Mouse (Mus musculus) neural tube, embryonic 14.5 days (tissue): ENCODE measurements at regions not wholly inside any gene's neighbourhood (a gene's known extent, or its start where the extent isn't known, plus 50 kb on each side); places are given as distances from the start of the nearest gene placed in this dataset.

Source experiments
- ATAC-seq: fragments of 200-750 bp; cut with Nextera tagmentation; 2 replicates; pipeline ENCODE4 v1.8.0; 2017; ENCODE audit warnings: low read depth, mild to moderate bottlenecking, moderate TSS enrichment, moderate library complexity
- H3K27ac ChIP-seq: fragments of 300-500 bp; sonication (generic); 2 replicates; pipeline ENCODE4 v1.5.1; 2014; ENCODE audit warnings: low read depth, mild to moderate bottlenecking, control low read depth, low read length, moderate library complexity, mixed read lengths
- H3K27me3 ChIP-seq: fragments of 300-500 bp; sonication (generic); 2 replicates; pipeline ENCODE4 v1.6.1; 2014; ENCODE audit warnings: low read length; ENCODE audit not compliant: control insufficient read depth, insufficient read depth
- H3K36me3 ChIP-seq: fragments of 300-500 bp; sonication (generic); 2 replicates; pipeline ENCODE4 v1.6.1; 2014; ENCODE audit warnings: low read length, mixed read lengths; ENCODE audit not compliant: control insufficient read depth, insufficient read depth
- H3K4me1 ChIP-seq: fragments of 300-500 bp; sonication (generic); 2 replicates; pipeline ENCODE4 v1.6.1; 2014; ENCODE audit warnings: low read length; ENCODE audit not compliant: control insufficient read depth, insufficient read depth
- H3K4me2 ChIP-seq: fragments of 300-500 bp; sonication (generic); 2 replicates; pipeline ENCODE4 v1.6.1; 2014; ENCODE audit warnings: mild to moderate bottlenecking, low read depth, low read length, control low read depth
- H3K4me3 ChIP-seq: fragments of 300-500 bp; sonication (generic); 2 replicates; pipeline ENCODE4 v1.5.1; 2014; ENCODE audit warnings: low read depth, low read length, control low read depth, mixed read lengths
- H3K9ac ChIP-seq: fragments of 300-500 bp; sonication (generic); replicated peaks from 2 replicates; pipeline ENCODE4 v1.6.1; 2014; ENCODE audit warnings: low read depth, mild to moderate bottlenecking, control low read depth, low read length, mixed read lengths
- H3K9me3 ChIP-seq: fragments of 300-500 bp; sonication (generic); 2 replicates; pipeline ENCODE4 v1.6.1; 2016; ENCODE audit warnings: low read length; ENCODE audit not compliant: control insufficient read depth
- WGBS: fragments of 180-500 bp; shearing (Covaris S2); extraction: QIAGEN DNeasy Blood & Tissue Kit; methylation state at CpG from one replicate; pipeline ENCODE4 v1.1.7; 2014; 5-methylcytosine and 5-hydroxymethylcytosine counted together

DNA sequence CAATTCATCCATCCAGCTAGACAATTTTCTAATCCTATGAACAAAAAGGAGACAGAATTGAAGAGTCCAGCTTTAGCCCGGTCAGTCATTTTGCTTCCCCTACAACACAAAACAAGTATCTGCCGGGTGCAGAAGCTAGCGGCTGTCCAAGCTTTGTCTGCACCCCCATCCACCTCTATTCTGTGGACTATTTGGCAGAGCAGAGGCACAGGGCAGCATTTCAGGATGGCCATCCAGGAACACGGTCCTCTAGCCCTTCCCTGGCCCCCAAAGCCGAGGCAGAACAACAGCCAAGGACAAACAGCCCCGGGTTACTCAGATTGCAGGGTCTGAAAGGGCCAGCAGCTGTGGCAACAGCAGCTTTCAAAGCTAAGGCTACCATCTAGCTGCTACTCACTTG, 358.6 kb downstream of the Sec23a start:
- no peaks in the 10 kb centered on the region for H3K36me3 ChIP-seq
- H3K4me2 ChIP-seq, result no peak overlapping the region
- no peak overlapping the region for H3K4me3 ChIP-seq
- no peaks in the 10 kb centered on the region for H3K27me3 ChIP-seq
- H3K4me1 ChIP-seq, result no peaks in the 10 kb centered on the region
- no peak overlapping the region for H3K27ac ChIP-seq
- 70% methylated on average over 6 of the region's 6 CpGs for WGBS
- no peak overlapping the region for H3K9ac ChIP-seq
- H3K9me3 ChIP-seq, result no peaks in the 10 kb centered on the region
- ATAC-seq, result no peak

DNA sequence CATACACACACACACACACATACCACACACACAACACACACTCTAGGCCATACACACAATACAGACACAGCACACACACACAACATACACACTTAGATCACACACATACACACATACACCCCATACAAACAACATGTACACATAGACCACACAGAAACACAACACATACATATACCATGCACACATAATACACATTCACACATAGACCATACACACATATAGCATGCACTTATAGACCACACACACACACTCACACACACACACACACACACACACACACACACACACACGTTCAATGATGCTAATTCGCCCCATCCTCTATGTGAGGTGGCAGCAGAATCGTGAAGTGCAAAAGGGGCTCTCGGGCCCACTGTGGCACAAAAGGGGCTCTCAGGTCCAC, 359.1 kb downstream of the Sec23a start:
- Histone ChIP-seq H3K36me3 (no peaks in the 10 kb centered on the region), H3K27me3 (no peaks in the 10 kb centered on the region), H3K9me3 (no peaks in the 10 kb centered on the region), H3K4me1 (no peaks in the 10 kb centered on the region), H3K4me2 (no peak overlapping the region), H3K4me3 (no peak overlapping the region), H3K9ac (no peak overlapping the region), H3K27ac (no peak overlapping the region)
- ATAC-seq, result no peak
- 91% methylated on average over 4 of the region's 4 CpGs for WGBS

- WGBS, result 8% methylated on average over 4 of the region's 4 CpGs
- Histone ChIP-seq H3K27ac (no peak overlapping the region), H3K36me3 (no peaks in the 10 kb centered on the region), H3K4me1 (no peaks in the 10 kb centered on the region), H3K27me3 (no peaks in the 10 kb centered on the region), H3K9ac (no peak overlapping the region), H3K9me3 (no peaks in the 10 kb centered on the region), H3K4me2 (no peak overlapping the region), H3K4me3 (no peak overlapping the region)
- ATAC-seq, result no peak
These were observed 363.5 kb downstream of the Sec23a start for GRCm38 (mm10) chr12:58648322-58648721.

DNA sequence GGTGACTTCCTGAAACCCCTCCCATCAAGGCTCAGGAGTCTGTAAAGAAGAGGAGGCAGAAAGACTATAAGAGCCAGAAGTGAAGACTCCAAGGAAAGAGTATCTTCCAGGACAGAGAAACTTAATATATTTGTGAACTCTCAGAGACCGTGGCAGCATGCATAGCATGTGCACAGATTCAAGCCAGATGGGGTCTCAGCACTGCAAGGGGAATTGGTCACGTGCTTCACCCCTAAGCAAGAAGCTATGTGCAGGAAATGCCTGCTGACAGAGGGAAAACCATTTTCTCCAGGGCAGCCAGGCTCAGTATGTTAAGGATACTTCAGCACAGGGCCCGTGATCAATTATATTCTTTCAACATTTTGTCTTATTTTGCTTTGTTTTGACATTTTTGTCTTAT, 368.0 kb downstream of the Sec23a start:
- H3K4me2 ChIP-seq, result no peak overlapping the region
- no peaks in the 10 kb centered on the region for H3K27me3 ChIP-seq
- no peaks in the 10 kb centered on the region for H3K4me1 ChIP-seq
- no peaks in the 10 kb centered on the region for H3K9me3 ChIP-seq
- peak; percentile 4; the same call in 1 of the 2 replicates for ATAC-seq
- no peak overlapping the region for H3K27ac ChIP-seq
- no peaks in the 10 kb centered on the region for H3K36me3 ChIP-seq
- 61% methylated on average over 3 of the region's 3 CpGs for WGBS
- no peak overlapping the region for H3K9ac ChIP-seq
- H3K4me3 ChIP-seq, result no peak overlapping the region

DNA sequence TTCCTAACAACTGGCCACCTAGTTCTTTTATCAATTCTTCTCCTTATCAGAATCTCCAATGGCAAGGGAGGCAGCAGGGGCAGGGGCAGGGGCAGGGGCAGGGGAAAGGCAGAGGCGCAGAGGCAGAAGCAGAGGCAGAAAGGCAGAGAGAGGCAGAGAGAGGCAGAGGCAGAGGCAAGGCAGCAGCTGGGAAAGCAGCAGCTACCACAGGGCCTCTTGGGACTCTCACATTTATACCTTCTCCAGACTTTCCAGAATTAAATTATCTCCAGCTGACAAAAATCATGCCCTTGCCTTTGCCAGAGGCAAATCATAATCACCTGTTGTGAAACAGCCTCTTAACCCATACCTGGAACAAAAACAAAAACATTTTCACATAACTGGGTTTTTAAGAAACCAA, 370.4 kb upstream of the Clec14a start:
- Histone ChIP-seq H3K4me3 (no peak overlapping the region), H3K9ac (no peak overlapping the region), H3K9me3 (no peaks in the 10 kb centered on the region), H3K27ac (no peak overlapping the region), H3K36me3 (no peaks in the 10 kb centered on the region), H3K4me2 (no peak overlapping the region), H3K4me1 (no peaks in the 10 kb centered on the region), H3K27me3 (no peaks in the 10 kb centered on the region)
- no peak for ATAC-seq
- WGBS, result 67% methylated on average over 1 of the region's 1 CpGs

- 75% methylated on average over 3 of the region's 3 CpGs for WGBS
- H3K9ac ChIP-seq, result no peak overlapping the region
- no peaks in the 10 kb centered on the region for H3K36me3 ChIP-seq
- H3K27me3 ChIP-seq, result no peaks in the 10 kb centered on the region
- no peak for ATAC-seq
- H3K4me1 ChIP-seq, result no peaks in the 10 kb centered on the region
- no peak overlapping the region for H3K4me3 ChIP-seq
- H3K27ac ChIP-seq, result no peak overlapping the region
- H3K9me3 ChIP-seq, result no peaks in the 10 kb centered on the region
- no peak overlapping the region for H3K4me2 ChIP-seq
These were observed 369.2 kb upstream of the Clec14a start for GRCm38 (mm10) chr12:58638260-58638659.

GRCm38 (mm10) chr12:58632529-58632928, 363.4 kb upstream of the Clec14a start:
- no peaks in the 10 kb centered on the region for H3K4me1 ChIP-seq
- H3K36me3 ChIP-seq, result no peaks in the 10 kb centered on the region
- H3K4me2 ChIP-seq, result no peak overlapping the region
- H3K4me3 ChIP-seq, result no peak overlapping the region
- H3K27me3 ChIP-seq, result no peaks in the 10 kb centered on the region
- no peak for ATAC-seq
- 93% methylated on average over 3 of the region's 3 CpGs for WGBS
- no peak overlapping the region for H3K27ac ChIP-seq
- no peaks in the 10 kb centered on the region for H3K9me3 ChIP-seq
- H3K9ac ChIP-seq, result no peak overlapping the region

GRCm38 (mm10) chr12:58628817-58629216, 359.7 kb upstream of the Clec14a start:
- no peaks in the 10 kb centered on the region for H3K36me3 ChIP-seq
- no peak overlapping the region for H3K27ac ChIP-seq
- no peak overlapping the region for H3K4me2 ChIP-seq
- H3K4me1 ChIP-seq, result no peaks in the 10 kb centered on the region
- 73% methylated on average over 5 of the region's 5 CpGs for WGBS
- H3K4me3 ChIP-seq, result no peak overlapping the region
- H3K9ac ChIP-seq, result no peak overlapping the region
- no peaks in the 10 kb centered on the region for H3K27me3 ChIP-seq
- no peaks in the 10 kb centered on the region for H3K9me3 ChIP-seq
- ATAC-seq, result no peak

DNA sequence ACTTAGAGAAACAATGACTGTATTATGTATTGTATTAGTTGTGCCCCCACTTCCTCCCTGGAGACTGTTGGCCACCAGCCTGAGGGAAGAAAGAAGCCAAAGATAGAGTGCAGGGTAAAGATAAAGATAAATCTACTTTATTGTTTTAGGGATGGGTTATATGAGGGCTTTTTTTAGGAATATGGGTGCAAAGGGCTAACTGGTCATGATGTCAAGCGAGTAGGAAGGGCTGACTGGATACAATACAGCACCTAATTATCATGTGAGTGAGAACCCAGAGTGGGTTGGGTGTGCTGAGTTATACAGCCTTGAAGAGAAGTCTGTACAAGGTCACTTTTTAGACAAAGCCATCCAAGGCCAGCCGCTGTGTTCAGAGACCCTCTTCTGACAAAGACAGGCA, 356.1 kb upstream of the Clec14a start:
- Histone ChIP-seq H3K27me3 (no peaks in the 10 kb centered on the region), H3K4me1 (no peaks in the 10 kb centered on the region), H3K36me3 (no peaks in the 10 kb centered on the region), H3K4me3 (no peak overlapping the region), H3K27ac (no peak overlapping the region), H3K9ac (no peak overlapping the region), H3K4me2 (no peak overlapping the region), H3K9me3 (no peaks in the 10 kb centered on the region)
- ATAC-seq, result no peak
- WGBS, result 60% methylated on average over 2 of the region's 2 CpGs
